Mouse (Mus musculus): Measurements from ENCODE around the gene Nrxn1.

DNA sequence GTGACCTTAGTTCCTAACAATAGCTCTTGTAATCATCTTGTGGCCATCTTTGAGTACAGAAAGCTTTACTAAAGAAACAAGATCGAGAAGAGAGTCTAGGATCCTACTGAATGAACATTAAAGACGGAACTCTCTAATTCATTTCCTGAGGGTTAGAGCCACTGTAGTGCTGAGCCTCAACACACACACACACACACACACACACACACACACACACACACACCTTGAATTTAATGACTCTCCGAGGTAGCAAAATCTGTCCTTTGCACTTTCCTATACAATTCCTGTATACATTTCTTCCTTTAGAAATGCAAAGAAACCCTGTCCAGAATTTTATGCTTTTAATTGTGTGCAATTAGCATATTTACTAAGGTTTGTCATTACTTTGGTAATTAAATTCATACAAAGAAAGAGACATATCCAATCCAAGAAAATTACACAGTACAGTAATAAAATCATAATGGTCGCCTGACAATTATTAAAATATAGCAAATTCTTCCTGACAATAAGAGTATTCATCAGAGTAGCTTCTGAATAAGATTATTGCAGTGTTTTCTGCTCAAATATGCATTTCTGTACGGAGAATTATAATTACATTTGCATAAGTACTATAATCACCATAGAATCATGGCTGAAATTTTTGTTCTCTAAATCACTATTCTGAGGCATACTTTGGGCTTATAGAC is 969.9 kb downstream of the Nrxn1 start:
- TF ChIP-seq CTCF (IDR thresholded peaks at IDR 0.05; ENCODE audit: borderline replicate concordance, control insufficient read depth, extremely low read depth, insufficient read depth, low read length, poor library complexity) (no peak), POLR2A (IDR thresholded peaks at IDR 0.05; ENCODE audit: control insufficient read depth, extremely low read depth, insufficient read depth, low read length, poor library complexity) (no peak)

Measured in thymus, adult 2 months (tissue).